Mouse (Mus musculus): Measurements from ENCODE around the gene Spats2l. TPM values are rescaled to one million over a fixed set of nuclear protein-coding genes. Genes with fewer than 3 reads are reported as not detected.

Gene Spats2l
- polyA plus RNA-seq, 1 experiment from 2014 or later: 73.1 TPM

GRCm38 (mm10) chr1:57835128-57835527 lies 61.2 kb downstream of the Spats2l start:
- ATAC-seq (no peak), DNase-seq (ENCODE audit: low spot score) (no peak)
- TF ChIP-seq CTCF (IDR thresholded peaks at IDR 0.05) (no peak), EP300 (IDR thresholded peaks at IDR 0.05) (no peak)
- no peaks in the 10 kb centered on the region for H3K36me3 ChIP-seq (ENCODE audit: insufficient read depth, low read length)
- WGBS: 42% methylated on average over 7 of the region's 7 CpGs
- H3K27ac ChIP-seq (ENCODE audit: low read length): no peak overlapping the region
- H3K9me3 ChIP-seq (ENCODE audit: low read length): no peaks in the 10 kb centered on the region
- H3K27me3 ChIP-seq (replicated peaks; ENCODE audit: insufficient read depth, low read length): no peaks in the 10 kb centered on the region
- no peak overlapping the region for H3K4me2 ChIP-seq (replicated peaks; ENCODE audit: low read depth, low read length)
- no peak overlapping the region for H3K9ac ChIP-seq (replicated peaks; ENCODE audit: low read depth)
- no peaks in the 10 kb centered on the region for H3K4me1 ChIP-seq (ENCODE audit: insufficient read depth, low read depth, low read length)
- H3K4me3 ChIP-seq (ENCODE audit: low read depth, low read length): no peak overlapping the region

DNA sequence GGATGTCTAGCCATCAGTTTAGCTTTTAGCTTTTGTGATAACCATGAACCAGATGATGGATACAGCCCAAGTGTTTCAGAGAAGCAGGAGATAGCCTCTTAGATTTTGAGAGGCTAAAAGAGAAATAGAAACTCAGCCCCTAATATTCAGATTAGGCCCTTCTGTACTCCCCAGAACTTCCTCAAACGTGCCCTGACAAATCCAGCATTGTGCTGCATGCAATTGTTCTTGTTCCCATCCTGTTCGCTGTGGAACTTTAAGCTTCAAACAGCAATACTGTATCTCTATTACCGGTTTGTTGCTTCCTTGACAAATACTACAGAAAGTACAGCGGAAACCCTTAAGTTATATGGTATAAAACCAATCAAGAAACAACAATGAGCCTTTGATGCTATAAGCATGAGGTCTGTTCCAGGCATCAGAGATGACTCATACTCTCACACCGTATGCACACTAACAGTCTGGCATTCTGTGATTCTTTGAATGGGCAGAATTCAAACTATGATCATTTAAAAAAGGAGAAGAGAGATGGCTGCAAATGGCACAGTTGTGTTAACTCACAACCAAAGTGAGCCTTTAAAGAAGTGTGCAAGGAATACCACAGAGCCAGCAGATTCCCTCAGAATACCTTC lies 62.8 kb downstream of the Spats2l start:
- H3K4me2 ChIP-seq (replicated peaks; ENCODE audit: low read depth, low read length): no peak overlapping the region
- no peak overlapping the region for H3K27ac ChIP-seq (ENCODE audit: low read length)
- H3K4me1 ChIP-seq (ENCODE audit: insufficient read depth, low read depth, low read length): no peaks in the 10 kb centered on the region
- H3K4me3 ChIP-seq (ENCODE audit: low read depth, low read length): no peak overlapping the region
- no peak for TF ChIP-seq EP300 (IDR thresholded peaks at IDR 0.05)
- TF ChIP-seq CTCF (IDR thresholded peaks at IDR 0.05): no peak
- no peak for ATAC-seq
- no peaks in the 10 kb centered on the region for H3K27me3 ChIP-seq (replicated peaks; ENCODE audit: insufficient read depth, low read length)
- H3K9ac ChIP-seq (replicated peaks; ENCODE audit: low read depth): no peak overlapping the region
- 47% methylated on average over 5 of the region's 5 CpGs for WGBS
- H3K9me3 ChIP-seq (ENCODE audit: low read length): no peaks in the 10 kb centered on the region
- H3K36me3 ChIP-seq (ENCODE audit: insufficient read depth, low read length): no peaks in the 10 kb centered on the region
- DNase-seq (ENCODE audit: low spot score): no peak

- DNase-seq (ENCODE audit: low spot score) (no peak), ATAC-seq (no peak)
- H3K9ac ChIP-seq (replicated peaks; ENCODE audit: low read depth): no peak overlapping the region
- H3K9me3 ChIP-seq (ENCODE audit: low read length): no peaks in the 10 kb centered on the region
- H3K36me3 ChIP-seq (ENCODE audit: insufficient read depth, low read length): no peaks in the 10 kb centered on the region
- H3K4me2 ChIP-seq (replicated peaks; ENCODE audit: low read depth, low read length): no peak overlapping the region
- TF ChIP-seq CTCF (IDR thresholded peaks at IDR 0.05) (no peak), EP300 (IDR thresholded peaks at IDR 0.05) (no peak)
- H3K27ac ChIP-seq (ENCODE audit: low read length): no peak overlapping the region
- no peaks in the 10 kb centered on the region for H3K27me3 ChIP-seq (replicated peaks; ENCODE audit: insufficient read depth, low read length)
- no peaks in the 10 kb centered on the region for H3K4me1 ChIP-seq (ENCODE audit: insufficient read depth, low read depth, low read length)
- 80% methylated on average over 6 of the region's 6 CpGs for WGBS
- no peak overlapping the region for H3K4me3 ChIP-seq (ENCODE audit: low read depth, low read length)
These were observed 65.9 kb downstream of the Spats2l start for GRCm38 (mm10) chr1:57839863-57840262.

DNA sequence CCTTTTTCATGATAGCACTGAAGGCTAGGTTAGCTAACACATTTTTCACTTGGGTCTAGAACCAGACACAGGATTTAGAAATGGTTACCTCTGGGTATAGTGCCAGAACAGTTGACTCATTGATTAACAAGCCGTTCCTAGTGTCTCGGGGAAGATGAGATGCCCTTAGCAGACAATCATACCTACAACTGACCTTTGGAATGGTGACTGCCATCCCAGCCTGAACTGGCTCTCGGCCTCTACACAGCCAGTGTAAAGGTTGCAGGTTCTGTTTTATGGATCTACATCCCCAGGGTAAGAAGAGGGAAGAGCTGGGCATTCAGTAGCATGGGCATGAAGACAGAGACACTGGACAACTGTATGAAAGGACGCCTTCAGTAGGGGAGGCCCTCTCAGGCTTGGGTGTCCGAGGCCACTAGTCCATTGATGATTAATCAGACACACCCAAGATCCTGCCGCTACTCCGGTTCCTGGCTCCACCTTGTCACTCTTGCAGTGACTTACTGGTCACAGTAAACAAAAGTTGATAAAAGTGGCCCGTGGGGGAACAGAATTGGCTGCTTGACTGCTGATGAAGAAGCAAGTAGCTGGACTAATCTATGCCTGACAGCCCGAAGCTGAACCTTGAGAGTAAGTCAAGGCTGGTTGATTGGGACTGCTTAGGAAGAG lies 71.2 kb downstream of the Spats2l start:
- no peak for DNase-seq (ENCODE audit: low spot score)

DNA sequence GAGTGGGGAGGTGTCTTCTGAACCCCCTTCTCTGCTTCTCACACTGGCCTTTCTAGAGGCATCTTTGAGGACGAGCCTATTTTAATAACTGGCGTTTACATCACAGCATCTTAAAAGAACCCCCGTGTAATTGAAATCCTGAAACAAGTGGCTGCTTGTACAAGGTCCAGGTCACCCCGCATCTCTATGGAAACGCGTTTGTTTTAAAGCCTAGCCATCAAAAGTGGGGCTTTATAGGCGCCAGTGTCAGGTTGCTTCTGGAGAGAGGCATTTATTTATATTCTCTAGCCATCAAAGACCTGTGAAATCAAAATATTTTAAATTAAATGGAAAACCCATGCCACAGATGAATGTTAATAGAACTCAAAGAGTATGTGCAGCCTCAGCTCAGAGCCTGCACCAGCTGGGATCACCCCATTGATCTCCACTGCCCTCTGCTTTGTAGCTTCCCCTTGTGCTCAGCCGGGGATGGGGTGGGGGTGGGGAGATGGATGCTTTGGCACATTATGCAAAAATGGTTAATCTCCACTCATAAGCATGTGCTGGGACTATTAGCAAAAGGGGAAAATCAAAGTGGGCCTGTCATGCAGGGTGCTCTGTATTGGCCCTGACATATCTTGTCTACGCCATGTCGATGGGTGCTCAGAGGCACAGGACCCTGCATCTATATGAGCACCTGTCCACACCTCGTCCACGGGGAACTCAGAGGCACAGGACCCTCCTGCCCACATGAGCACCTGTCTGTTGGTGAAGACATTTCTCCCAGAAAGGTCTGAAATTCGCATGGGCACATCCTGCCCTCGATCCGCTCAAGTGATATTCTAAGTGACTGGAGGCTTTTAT lies 73.1 kb downstream of the Spats2l start:
- Histone ChIP-seq H3K27me3 (replicated peaks; ENCODE audit: insufficient read depth, low read length) (no peaks in the 10 kb centered on the region), H3K9me3 (ENCODE audit: low read length) (no peaks in the 10 kb centered on the region), H3K27ac (ENCODE audit: low read length) (no peak overlapping the region), H3K36me3 (ENCODE audit: insufficient read depth, low read length) (no peaks in the 10 kb centered on the region), H3K4me3 (ENCODE audit: low read depth, low read length) (no peak overlapping the region), H3K4me2 (replicated peaks; ENCODE audit: low read depth, low read length) (no peak overlapping the region), H3K9ac (replicated peaks; ENCODE audit: low read depth) (no peak overlapping the region), H3K4me1 (ENCODE audit: insufficient read depth, low read depth, low read length) (no peaks in the 10 kb centered on the region)
- TF ChIP-seq EP300 (IDR thresholded peaks at IDR 0.05): no peak
- TF ChIP-seq CTCF (IDR thresholded peaks at IDR 0.05): no peak
- ATAC-seq: no peak
- DNase-seq (ENCODE audit: low spot score): no peak
- WGBS: 50% methylated on average over 15 of the region's 15 CpGs

More for the DNA sequence above, 71.2 kb downstream of the Spats2l start:
- H3K27ac ChIP-seq (ENCODE audit: low read length): no peak overlapping the region
- H3K9ac ChIP-seq (replicated peaks; ENCODE audit: low read depth): no peak overlapping the region
- H3K4me3 ChIP-seq (ENCODE audit: low read depth, low read length): no peak overlapping the region
- H3K36me3 ChIP-seq (ENCODE audit: insufficient read depth, low read length): no peaks in the 10 kb centered on the region
- ATAC-seq: no peak
- H3K27me3 ChIP-seq (replicated peaks; ENCODE audit: insufficient read depth, low read length): no peaks in the 10 kb centered on the region
- H3K4me2 ChIP-seq (replicated peaks; ENCODE audit: low read depth, low read length): no peak overlapping the region
- no peaks in the 10 kb centered on the region for H3K4me1 ChIP-seq (ENCODE audit: insufficient read depth, low read depth, low read length)
- WGBS: 52% methylated on average over 9 of the region's 9 CpGs
- H3K9me3 ChIP-seq (ENCODE audit: low read length): no peaks in the 10 kb centered on the region
- TF ChIP-seq EP300 (IDR thresholded peaks at IDR 0.05): no peak
- TF ChIP-seq CTCF (IDR thresholded peaks at IDR 0.05): no peak

- TF ChIP-seq EP300 (IDR thresholded peaks at IDR 0.05) (no peak), CTCF (IDR thresholded peaks at IDR 0.05) (no peak)
- Histone ChIP-seq H3K4me3 (ENCODE audit: low read depth, low read length) (no peak overlapping the region), H3K9ac (replicated peaks; ENCODE audit: low read depth) (no peak overlapping the region), H3K27ac (ENCODE audit: low read length) (no peak overlapping the region), H3K36me3 (ENCODE audit: insufficient read depth, low read length) (no peaks in the 10 kb centered on the region), H3K4me1 (ENCODE audit: insufficient read depth, low read depth, low read length) (peaks cover 5% of the 10 kb centered on the region; the same call in 1 of the 2 replicates), H3K27me3 (replicated peaks; ENCODE audit: insufficient read depth, low read length) (no peaks in the 10 kb centered on the region), H3K4me2 (replicated peaks; ENCODE audit: low read depth, low read length) (no peak overlapping the region), H3K9me3 (ENCODE audit: low read length) (no peaks in the 10 kb centered on the region)
- 76% methylated on average over 4 of the region's 4 CpGs for WGBS
- ATAC-seq (peak; percentile 39), DNase-seq (ENCODE audit: low spot score) (peak; percentile 23)
These were observed 75.1 kb downstream of the Spats2l start for GRCm38 (mm10) chr1:57849087-57849486.
